Mouse (Mus musculus): Measurements from ENCODE around the gene Pid1. TPM values are rescaled to one million over a fixed set of nuclear protein-coding genes. Genes with fewer than 3 reads are reported as not detected.

Gene Pid1
- polyA plus RNA-seq (2015; fragmentation: Illumina TruSeq; extraction: RNeasy Lipid Tissue Mini Kit (QIAGEN cat#74804); ENCODE audit: low read depth, low replicate concordance) = 38.5 TPM

GRCm38 (mm10) chr1:84363967-84364366, at the start of gene Pid1:
Gene Pid1 (minus strand): TSS chr1:84364180.

